ENCODE assay signal across 16 mouse cellular contexts in the genomic region with DNA sequence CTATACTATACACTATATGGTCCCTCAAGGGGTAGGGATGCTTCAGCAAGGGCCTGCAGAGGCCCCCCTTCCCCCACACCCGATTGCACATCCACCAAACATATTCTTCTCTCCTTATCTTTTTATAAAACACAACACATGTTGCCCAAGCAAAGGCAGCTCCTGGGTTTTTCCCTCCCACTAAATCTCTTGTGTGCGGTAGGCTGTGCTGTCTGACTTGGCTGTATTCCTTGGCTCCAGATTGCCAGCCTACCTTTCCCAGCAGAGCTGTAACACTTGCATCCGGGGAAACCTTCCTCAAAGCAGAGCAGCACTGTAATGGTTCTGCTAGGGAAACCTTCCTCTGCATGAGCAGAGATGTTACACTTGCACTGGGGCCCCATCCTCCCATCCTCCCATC. TPM values are rescaled to one million over a fixed set of nuclear protein-coding genes. Genes with fewer than 3 reads are reported as not detected.
A peak's percentile ranks its signal among the peaks of the same experiment; 100 is the strongest.
DNase-seq lines count a peak whose midpoint lies in the region; ATAC-seq and TF ChIP-seq lines count a peak whose summit lies in the region.
"Had no signal": no experiment of that assay in that cellular context is flagged by ENCODE, and none has a peak within 500 bp of the region (broad histone marks: within the 10 kb centered on the region; RNA-seq: fewer than 3 reads in every experiment).

No protein-coding gene starts in this region.

- no peak overlapping the region for H3K4me3 ChIP-seq in forebrain, postnatal 0 days (ENCODE audit: low read depth, low read length)
- H3K4me3 ChIP-seq in forebrain, embryonic 12.5 days (replicated peaks): no peak overlapping the region
- H3K4me3 ChIP-seq in lung, adult 2 months (replicated peaks; ENCODE audit: extremely low read depth, low read depth, low read length): no peak overlapping the region
- H3K4me3 ChIP-seq: embryonic facial prominence, embryonic 10.5 days; limb, embryonic 12.5 days; stomach, embryonic 15.5 days had no signal

- H3K4me2 ChIP-seq in forebrain, postnatal 0 days (ENCODE audit: low read depth): no peak overlapping the region
- no peak overlapping the region for H3K4me2 ChIP-seq in forebrain, embryonic 12.5 days
- H3K4me2 ChIP-seq: limb, embryonic 12.5 days; stomach, embryonic 15.5 days had no signal

- H3K36me3 ChIP-seq in forebrain, postnatal 0 days (ENCODE audit: insufficient read depth): no peaks in the 10 kb centered on the region
- H3K36me3 ChIP-seq in forebrain, embryonic 12.5 days (replicated peaks): no peaks in the 10 kb centered on the region
- H3K36me3 ChIP-seq: embryonic facial prominence, embryonic 10.5 days; limb, embryonic 12.5 days; stomach, embryonic 15.5 days had no signal

- WGBS in forebrain, postnatal 0 days: 55% methylated on average over 3 of the region's 3 CpGs
- WGBS in forebrain, embryonic 12.5 days: 77% methylated on average over 3 of the region's 3 CpGs
- 65% methylated on average over 3 of the region's 3 CpGs for WGBS in lung, adult 2 months

- H3K9me3 ChIP-seq in forebrain, postnatal 0 days (ENCODE audit: low read length): no peaks in the 10 kb centered on the region
- no peaks in the 10 kb centered on the region for H3K9me3 ChIP-seq in forebrain, embryonic 12.5 days
- H3K9me3 ChIP-seq: embryonic facial prominence, embryonic 10.5 days; limb, embryonic 12.5 days; stomach, embryonic 15.5 days had no signal

- peak; percentile 20 for DNase-seq in forebrain, postnatal 0 days
- peak; percentile 42 for DNase-seq in brain, embryonic 14.5 days (ENCODE audit: low read depth)
- peak; percentile 80 for DNase-seq in layer of hippocampus, adult 9-11 months
- DNase-seq in right cerebral cortex, adult 2 months (ENCODE audit: low spot score in 2 of 2): peak; percentile 64 to 69
- no peak for DNase-seq in T-cell, adult 2 months (ENCODE audit: low spot score)
- no peak for DNase-seq in yolk sac, embryonic 10.5 days (ENCODE audit: low spot score)
- no peak for DNase-seq in lung, adult 2 months
- DNase-seq: B cell, adult 2 months; cerebellum, adult 2 months; lung, postnatal 4 days had no signal

- no peaks in the 10 kb centered on the region for H3K4me1 ChIP-seq in forebrain, postnatal 0 days (ENCODE audit: insufficient read depth)
- no peaks in the 10 kb centered on the region for H3K4me1 ChIP-seq in forebrain, embryonic 12.5 days
- no peaks in the 10 kb centered on the region for H3K4me1 ChIP-seq in lung, adult 2 months (ENCODE audit: control insufficient read depth, insufficient read depth, low read length)
- H3K4me1 ChIP-seq: embryonic facial prominence, embryonic 10.5 days; limb, embryonic 12.5 days; stomach, embryonic 15.5 days had no signal

- no peaks in the 10 kb centered on the region for H3K27me3 ChIP-seq in forebrain, postnatal 0 days (ENCODE audit: insufficient read depth, low read length)
- no peaks in the 10 kb centered on the region for H3K27me3 ChIP-seq in forebrain, embryonic 12.5 days
- H3K27me3 ChIP-seq: limb, embryonic 12.5 days; stomach, embryonic 15.5 days had no signal

- no peak overlapping the region for H3K27ac ChIP-seq in forebrain, postnatal 0 days (ENCODE audit: low read depth, low read length)
- H3K27ac ChIP-seq in forebrain, embryonic 12.5 days: no peak overlapping the region
- H3K27ac ChIP-seq: embryonic facial prominence, embryonic 10.5 days; hindbrain, postnatal 0 days; kidney, postnatal 0 days; limb, embryonic 12.5 days; stomach, embryonic 15.5 days had no signal

- no peak for TF ChIP-seq POLR2A in brain, embryonic 14.5 days (IDR thresholded peaks at IDR 0.05; ENCODE audit: borderline replicate concordance, extremely low read depth, insufficient read depth, insufficient read length, poor library complexity, severe bottlenecking)
- no peak for TF ChIP-seq POLR2A in lung, adult 2 months (IDR thresholded peaks at IDR 0.05; ENCODE audit: borderline replicate concordance, extremely low read depth, low read depth, low read length)

- H3K9ac ChIP-seq in forebrain, postnatal 0 days: no peak overlapping the region
- no peak overlapping the region for H3K9ac ChIP-seq in forebrain, embryonic 12.5 days
- H3K9ac ChIP-seq: limb, embryonic 12.5 days; stomach, embryonic 15.5 days had no signal

- ATAC-seq in forebrain, postnatal 0 days: no peak
- no peak for ATAC-seq in forebrain, embryonic 12.5 days (ENCODE audit: low FRiP score)
- ATAC-seq: hindbrain, postnatal 0 days had no signal

- TF ChIP-seq CTCF in forebrain, postnatal 0 days (IDR thresholded peaks at IDR 0.05; ENCODE audit: low read depth): no peak
- no peak for TF ChIP-seq CTCF in brain, embryonic 14.5 days (IDR thresholded peaks at IDR 0.05; ENCODE audit: borderline replicate concordance, extremely low read depth, insufficient read depth, insufficient read length)
- TF ChIP-seq CTCF in lung, adult 2 months (IDR thresholded peaks at IDR 0.05; ENCODE audit: insufficient read depth, low read length): no peak

RNA-seq across cellular contexts. Expression of gene Gcfc2, which starts 11.3 kb away (rescaled TPM):
- total RNA-seq in forebrain, postnatal 0 days (2014; rRNA removed): 17.2 and 24.4 TPM in 2 replicates
- 1.9 and 4.6 TPM in 2 replicates for polyA plus RNA-seq in forebrain, postnatal 0 days (2015; fragmentation: Nextera tagmentation; extraction: Ambion mirVana)
- 15.0 and 15.4 TPM in 2 replicates for polyA plus RNA-seq in forebrain, embryonic 12.5 days (2016; fragmentation: Nextera tagmentation; extraction: Ambion mirVana)
- 11.7 and 14.8 TPM in 2 replicates for polyA plus RNA-seq in brain, embryonic 14.5 days (2012; rRNA removed)
- polyA plus RNA-seq in lung, adult 2 months (2012; rRNA removed): 2.0 and 2.4 TPM in 2 replicates

RNA-seq across cellular contexts. Expression of gene Mrpl19, which starts 53.6 kb away (rescaled TPM):
- total RNA-seq in forebrain, postnatal 0 days (2014; rRNA removed): 9.4 and 10.2 TPM in 2 replicates
- 31.7 and 42.7 TPM in 2 replicates for polyA plus RNA-seq in forebrain, postnatal 0 days (2015; fragmentation: Nextera tagmentation; extraction: Ambion mirVana)
- 50.2 and 50.3 TPM in 2 replicates for polyA plus RNA-seq in forebrain, embryonic 12.5 days (2016; fragmentation: Nextera tagmentation; extraction: Ambion mirVana)
- polyA plus RNA-seq in brain, embryonic 14.5 days (2012; rRNA removed): 12.1 and 12.5 TPM in 2 replicates
- 2.0 and 2.8 TPM in 2 replicates for polyA plus RNA-seq in lung, adult 2 months (2012; rRNA removed)

Comparison
In these comparisons a context has a peak if more than half of its experiments do, and no peak if none do; other contexts are left out.
1. DNase-seq: peak in forebrain, postnatal 0 days (single experiment), brain, embryonic 14.5 days (single experiment), layer of hippocampus, adult 9-11 months (single experiment) and right cerebral cortex, adult 2 months (2 of 2); none in T-cell, adult 2 months (single experiment), yolk sac, embryonic 10.5 days (single experiment) and lung, adult 2 months (single experiment).